Mouse (Mus musculus) limb, embryonic 11.5 days (tissue): ENCODE data around the gene Sclt1. TPM values are rescaled to one million over a fixed set of nuclear protein-coding genes. Genes with fewer than 3 reads are reported as not detected.
"Not testable (repeated sequence)": the region's sequence is repeated elsewhere in the genome, so short reads cannot be mapped to it uniquely, and the experiment has no call there.

Source experiments
- ATAC-seq: fragments of 200-750 bp; cut with Nextera tagmentation; 2 replicates; pipeline ENCODE4 v1.8.0; 2017; ENCODE audit warnings: low read depth; ENCODE audit not compliant: insufficient number of reproducible peaks, low FRiP score, low TSS enrichment
- DNase-seq: peaks from one replicate; pipeline ENCODE4 v3.0.0-alpha.2; 2015; ENCODE audit warnings: low spot score
- H3K27ac ChIP-seq: fragments of 300-500 bp; sonication (generic); replicated peaks from 2 replicates; pipeline ENCODE4 v1.5.1; 2014; ENCODE audit warnings: low read depth, mild to moderate bottlenecking, low read length
- H3K27me3 ChIP-seq: fragments of 300-500 bp; sonication (generic); 2 replicates; pipeline ENCODE4 v1.6.1; 2014; ENCODE audit warnings: mild to moderate bottlenecking, low read length, mixed read lengths; ENCODE audit not compliant: control insufficient read depth, insufficient read depth
- H3K36me3 ChIP-seq: fragments of 300-500 bp; sonication (generic); 2 replicates; pipeline ENCODE4 v1.6.1; 2014; ENCODE audit warnings: mild to moderate bottlenecking, low read length, moderate library complexity, mixed read lengths; ENCODE audit not compliant: control insufficient read depth, insufficient read depth
- H3K4me1 ChIP-seq: fragments of 300-500 bp; sonication (generic); 2 replicates; pipeline ENCODE4 v1.6.1; 2014; ENCODE audit warnings: low read length, mixed read lengths; ENCODE audit not compliant: control insufficient read depth, insufficient read depth
- H3K4me2 ChIP-seq: fragments of 300-500 bp; sonication (generic); 2 replicates; pipeline ENCODE4 v1.6.1; 2014; ENCODE audit warnings: low read depth, mild to moderate bottlenecking, moderate library complexity; ENCODE audit not compliant: severe bottlenecking
- H3K4me3 ChIP-seq: fragments of 300-500 bp; sonication (generic); 2 replicates; pipeline ENCODE4 v1.5.1; 2014; ENCODE audit warnings: low read depth, low read length
- H3K9ac ChIP-seq: fragments of 300-500 bp; sonication (generic); 2 replicates; pipeline ENCODE4 v1.6.1; 2014; ENCODE audit warnings: mild to moderate bottlenecking, low read length
- H3K9me3 ChIP-seq: fragments of 300-500 bp; sonication (generic); 2 replicates; pipeline ENCODE4 v1.6.1; 2016; ENCODE audit warnings: low read length; ENCODE audit not compliant: control insufficient read depth
- WGBS: fragments of 180-500 bp; shearing (Covaris S2); extraction: QIAGEN DNeasy Blood & Tissue Kit; methylation state at CpG from one replicate; pipeline ENCODE4 v1.1.7; 2014; 5-methylcytosine and 5-hydroxymethylcytosine counted together
- polyA plus RNA-seq: library from polyadenylated mRNA; unstranded; fragments of >200 nt; fragmentation: Nextera tagmentation; extraction: Ambion mirVana; gene quantifications from 2 replicates; pipeline ENCODE4 v1.2.1, GENCODE M21; 2014

The Sclt1 gene
- 27.3 and 28.7 TPM in 2 replicates for polyA plus RNA-seq

DNA sequence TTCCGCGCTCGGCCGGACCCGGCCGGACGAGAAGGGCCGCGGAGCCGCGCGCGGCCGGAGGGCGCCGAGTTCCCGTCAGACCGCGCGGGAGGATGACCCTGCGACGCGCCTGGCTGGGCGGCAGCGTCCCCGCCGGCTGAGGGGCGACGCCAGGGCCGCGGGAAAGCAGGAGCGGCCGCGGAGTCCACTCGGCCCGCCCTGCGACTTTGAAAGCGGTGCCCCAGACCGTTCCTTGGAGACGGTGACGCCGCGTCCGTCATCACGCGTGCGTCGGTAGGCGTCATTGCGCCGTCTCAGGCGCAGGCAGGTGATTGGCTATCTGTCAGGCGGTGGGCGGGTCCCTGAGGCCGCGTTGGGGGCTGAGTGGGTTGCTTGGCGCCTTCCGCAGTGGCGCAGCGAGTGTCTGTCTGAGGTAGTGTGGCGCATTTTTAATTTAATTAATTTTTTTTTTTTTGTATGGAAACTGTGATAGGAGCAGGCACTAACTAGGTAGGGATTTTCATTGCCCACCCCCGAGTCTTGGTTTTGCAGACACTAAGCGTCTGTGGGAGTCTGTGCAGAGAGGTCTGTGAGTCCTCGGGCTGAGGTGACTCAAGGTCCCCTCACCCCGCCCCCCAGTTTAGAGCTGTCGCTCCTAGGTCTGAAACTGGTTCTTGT lies at the start of gene Sclt1, which contains the start of gene D3Ertd751e:
TSS of gene Sclt1 (minus strand) at position 237 of the 657 bp plus-strand sequence.
TSS of gene D3Ertd751e (plus strand) at position 334 of the 657 bp plus-strand sequence.
- peak within 1 kb of the TSS; percentile 59 for H3K4me2 ChIP-seq
- peak within 1 kb of the TSS; percentile 94 for H3K27ac ChIP-seq
- peak within 1 kb of the TSS; percentile 87 for H3K9ac ChIP-seq
- DNase-seq (peak; percentile 97), ATAC-seq (peak; percentile 99)
- no peaks in the 10 kb centered on the region for H3K9me3 ChIP-seq
- H3K4me1 ChIP-seq, result no peaks in the 10 kb centered on the region
- H3K27me3 ChIP-seq, result no peaks in the 10 kb centered on the region
- H3K36me3 ChIP-seq, result no peaks in the 10 kb centered on the region
- under 1% methylated on average over 66 of the region's 66 CpGs for WGBS
- peak within 1 kb of the TSS; percentile 64 for H3K4me3 ChIP-seq

DNA sequence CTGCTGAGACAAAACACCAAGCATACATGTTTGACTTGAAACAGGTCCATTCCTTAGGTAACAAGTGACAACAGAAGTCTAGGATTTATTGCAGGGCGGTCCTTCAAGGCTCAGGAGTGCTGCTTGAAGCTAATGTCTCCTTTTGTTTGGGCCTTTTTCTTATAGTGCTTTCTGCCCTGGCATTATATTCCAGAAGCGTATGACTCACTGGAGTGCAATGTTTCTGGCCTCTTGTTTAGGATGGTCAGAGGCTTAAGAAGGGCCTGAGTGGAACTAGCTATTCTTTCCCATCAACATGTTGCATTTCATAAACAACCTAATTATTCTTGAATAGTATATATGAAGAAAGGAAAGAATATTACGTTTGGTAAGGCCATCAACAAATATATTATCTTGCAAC lies 19.8 kb upstream of the Sclt1 start:
- Histone ChIP-seq H3K4me2 (no peak overlapping the region), H3K9ac (no peak overlapping the region), H3K4me3 (no peak overlapping the region), H3K27ac (no peak overlapping the region), H3K27me3 (no peaks in the 10 kb centered on the region), H3K9me3 (no peaks in the 10 kb centered on the region), H3K4me1 (no peaks in the 10 kb centered on the region), H3K36me3 (no peaks in the 10 kb centered on the region)
- ATAC-seq, result no peak
- 92% methylated on average over 3 of the region's 3 CpGs for WGBS
- no peak for DNase-seq

DNA sequence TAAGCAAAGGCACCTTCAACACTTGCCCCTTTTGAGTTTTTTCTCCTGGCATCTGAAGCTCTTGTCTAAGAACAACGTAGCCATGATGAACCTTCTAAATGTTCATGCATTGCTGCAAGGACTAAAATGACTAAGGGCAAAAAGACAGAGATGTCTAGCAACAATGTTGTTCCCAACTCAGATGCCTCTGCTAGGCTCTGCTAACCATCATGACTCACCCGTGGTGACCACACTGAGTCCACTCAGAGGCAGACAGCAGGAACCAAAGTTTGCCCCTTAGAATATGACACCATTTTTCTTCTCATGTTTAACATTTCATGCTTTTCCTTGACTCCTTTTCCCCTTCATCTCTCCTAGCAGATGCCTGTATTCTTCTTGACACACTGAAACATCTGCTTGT lies 12.2 kb upstream of the Sclt1 start:
- no peak overlapping the region for H3K27ac ChIP-seq
- no peak overlapping the region for H3K9ac ChIP-seq
- WGBS, result 75% methylated on average over 2 of the region's 2 CpGs
- H3K36me3 ChIP-seq, result no peaks in the 10 kb centered on the region
- no peak for DNase-seq
- no peaks in the 10 kb centered on the region for H3K27me3 ChIP-seq
- H3K4me2 ChIP-seq, result no peak overlapping the region
- no peak for ATAC-seq
- no peaks in the 10 kb centered on the region for H3K4me1 ChIP-seq
- H3K4me3 ChIP-seq, result no peak overlapping the region
- no peaks in the 10 kb centered on the region for H3K9me3 ChIP-seq

DNA sequence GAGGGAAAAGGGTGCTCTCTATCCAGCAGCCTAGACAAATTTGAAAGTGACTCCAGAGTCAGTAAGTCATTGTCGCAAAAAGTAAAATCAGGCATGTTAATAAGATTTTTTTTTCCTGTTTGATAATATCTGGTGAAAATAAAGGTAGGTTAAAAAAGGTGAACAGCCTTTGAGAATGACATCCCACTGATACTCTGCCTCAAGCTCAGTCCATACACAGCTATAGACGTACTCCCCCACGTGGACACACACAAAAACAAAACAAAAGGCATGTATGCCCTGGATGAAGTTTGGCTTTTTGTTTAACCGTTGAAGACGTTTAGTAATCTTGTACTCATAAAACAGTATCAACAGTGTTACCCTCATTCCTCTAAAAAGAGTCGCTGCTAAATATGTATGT lies 1.1 kb upstream of the Sclt1 start:
- ATAC-seq, result no peak
- Histone ChIP-seq H3K4me1 (no peaks in the 10 kb centered on the region), H3K9me3 (no peaks in the 10 kb centered on the region), H3K27me3 (no peaks in the 10 kb centered on the region), H3K27ac (no peak overlapping the region), H3K36me3 (no peaks in the 10 kb centered on the region), H3K9ac (no peak overlapping the region), H3K4me3 (no peak overlapping the region), H3K4me2 (peak overlapping the region; percentile 51)
- DNase-seq, result no peak
- WGBS, result 57% methylated on average over 6 of the region's 6 CpGs

GRCm38 (mm10) chr3:41741601-41742277 lies 575 bp downstream of the Sclt1 start:
- H3K27ac ChIP-seq, result peak overlapping the region; percentile 94
- H3K9ac ChIP-seq, result peak overlapping the region; percentile 87
- DNase-seq (peak; percentile 52), ATAC-seq (peak; percentile 69)
- WGBS, result under 1% methylated on average over 39 of the region's 39 CpGs
- H3K4me1 ChIP-seq, result no peaks in the 10 kb centered on the region
- peak overlapping the region; percentile 64 for H3K4me3 ChIP-seq
- H3K36me3 ChIP-seq, result no peaks in the 10 kb centered on the region
- peak overlapping the region; percentile 59 for H3K4me2 ChIP-seq
- no peaks in the 10 kb centered on the region for H3K9me3 ChIP-seq
- no peaks in the 10 kb centered on the region for H3K27me3 ChIP-seq

DNA sequence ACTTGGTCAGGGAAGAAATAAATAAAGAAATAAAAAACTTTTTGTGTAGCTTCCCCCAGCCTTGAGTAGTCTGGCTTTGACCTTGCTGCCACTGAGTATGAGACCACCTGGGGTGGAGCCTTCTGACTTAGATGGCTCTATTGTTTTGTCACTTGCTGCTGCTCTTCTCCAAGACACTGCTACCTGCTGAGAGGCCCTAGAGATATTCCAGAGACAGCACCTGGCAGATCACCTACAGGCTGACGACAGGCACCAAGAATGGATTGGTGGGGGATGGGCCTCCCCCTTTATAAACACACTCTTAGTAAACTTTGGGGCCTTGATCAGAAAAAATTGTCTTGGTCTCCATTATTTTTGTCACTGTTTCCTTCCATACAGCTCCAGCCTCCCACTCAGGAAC lies 46.6 kb downstream of the Sclt1 start:
- H3K9ac ChIP-seq, result no peak overlapping the region
- H3K4me1 ChIP-seq, result no peaks in the 10 kb centered on the region
- H3K27me3 ChIP-seq, result no peaks in the 10 kb centered on the region
- H3K9me3 ChIP-seq, result no peaks in the 10 kb centered on the region
- no peak overlapping the region for H3K27ac ChIP-seq
- no peak for DNase-seq
- WGBS, result 81% methylated on average over 1 of the region's 1 CpGs
- ATAC-seq, result no peak
- H3K4me3 ChIP-seq, result no peak overlapping the region
- H3K36me3 ChIP-seq, result no peaks in the 10 kb centered on the region
- no peak overlapping the region for H3K4me2 ChIP-seq

DNA sequence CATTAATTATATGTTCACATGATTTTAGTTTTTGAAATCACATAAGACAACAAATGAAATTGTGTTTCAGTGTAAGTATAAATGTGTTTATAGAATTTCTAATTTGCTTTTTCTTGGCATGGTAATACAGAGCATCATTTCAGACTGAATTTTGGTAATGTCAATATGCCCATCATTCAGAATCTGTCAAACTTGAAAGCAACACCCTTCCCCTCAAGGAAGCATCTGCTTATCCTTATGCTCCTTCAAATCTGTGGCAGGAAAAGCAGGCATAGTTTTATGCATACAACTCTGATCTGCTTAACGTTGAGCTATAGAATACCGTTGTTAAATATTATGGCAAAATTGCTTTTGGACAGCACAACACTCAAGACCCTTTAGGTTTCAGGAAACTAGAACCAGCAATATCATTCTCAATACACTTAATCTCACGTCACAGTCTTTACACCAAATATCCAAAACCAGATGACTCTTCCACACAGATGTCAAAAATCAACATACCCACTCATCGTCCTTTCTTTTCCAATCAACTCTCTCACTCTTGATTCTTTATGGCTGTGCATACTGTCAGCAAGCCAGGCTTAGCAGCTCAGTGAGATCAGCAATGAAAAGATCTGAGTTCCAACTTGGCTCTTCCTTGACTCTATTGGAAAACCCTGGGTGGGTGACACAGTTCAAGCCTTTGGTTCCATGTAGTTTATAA lies 49.7 kb downstream of the Sclt1 start:
- Histone ChIP-seq H3K4me2 (no peak overlapping the region), H3K9me3 (no peaks in the 10 kb centered on the region), H3K27me3 (no peaks in the 10 kb centered on the region), H3K4me3 (no peak overlapping the region), H3K9ac (no peak overlapping the region), H3K27ac (no peak overlapping the region), H3K36me3 (no peaks in the 10 kb centered on the region), H3K4me1 (no peaks in the 10 kb centered on the region)
- DNase-seq (no peak), ATAC-seq (no peak)
- WGBS, result 95% methylated on average over 4 of the region's 4 CpGs

DNA sequence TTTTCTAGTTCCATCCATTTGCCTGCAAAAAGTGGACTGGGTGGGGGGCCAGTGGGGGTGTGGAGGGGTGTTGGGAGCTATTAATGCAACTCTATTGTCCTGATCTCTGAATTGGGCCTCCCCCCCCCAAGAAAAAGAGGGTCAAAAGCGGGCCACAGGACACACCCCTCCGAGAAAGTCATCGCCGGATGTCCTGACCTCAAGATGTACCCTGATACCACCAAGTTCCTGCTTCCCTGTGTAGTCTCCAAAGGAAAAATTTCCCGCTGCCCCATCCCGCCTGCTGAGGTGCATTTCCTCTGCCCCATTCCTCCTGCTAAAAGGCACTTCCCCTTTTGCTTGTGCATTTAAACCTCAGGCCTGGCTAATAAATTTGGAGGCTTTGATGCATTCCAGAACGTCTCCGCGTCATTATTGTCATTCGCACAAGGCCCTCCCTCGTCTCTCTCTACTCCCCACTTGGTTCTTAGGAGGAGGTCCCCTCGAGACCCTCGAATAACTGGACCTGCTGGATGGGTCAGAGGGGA lies 52.1 kb downstream of the Sclt1 start:
- WGBS, result 89% methylated on average over 13 of the region's 13 CpGs

More for the DNA sequence above, 52.1 kb downstream of the Sclt1 start:
- H3K27me3 ChIP-seq, H3K9me3 ChIP-seq, ATAC-seq, H3K4me3 ChIP-seq, DNase-seq, H3K36me3 ChIP-seq, H3K27ac ChIP-seq, H3K9ac ChIP-seq, H3K4me1 ChIP-seq, H3K4me2 ChIP-seq: not testable (repeated sequence)
